Mouse (Mus musculus) G1E (cell line): Measurements from ENCODE around the gene Strn4. TPM values are rescaled to one million over a fixed set of nuclear protein-coding genes. Genes with fewer than 3 reads are reported as not detected.

Source experiments
- ATAC-seq: 2 replicates; pipeline ENCODE4 v1.8.0; 2016; ENCODE audit warnings: mild to moderate bottlenecking; ENCODE audit not compliant: insufficient number of reproducible peaks, poor library complexity, low FRiP score, severe bottlenecking; ENCODE audit errors: extremely low read depth
- DNase-seq: peaks from one replicate; pipeline ENCODE4 v3.0.0; 2012; ENCODE audit warnings: low spot score
- H3K27me3 ChIP-seq: 2 replicates; pipeline ENCODE4 v1.6.1; 2012; ENCODE audit warnings: mild to moderate bottlenecking, low read length, inconsistent platforms; ENCODE audit not compliant: insufficient read depth
- H3K36me3 ChIP-seq: replicated peaks from 2 replicates; pipeline ENCODE3; 2012; ENCODE audit warnings: mild to moderate bottlenecking, inconsistent platforms
- H3K4me1 ChIP-seq: 2 replicates; pipeline ENCODE4 v1.6.1; 2012; ENCODE audit warnings: low read depth, low read length, inconsistent platforms, mixed read lengths; ENCODE audit not compliant: insufficient read depth
- H3K4me3 ChIP-seq: 2 replicates; pipeline ENCODE4 v1.5.1; 2012; ENCODE audit warnings: low read depth, mild to moderate bottlenecking, inconsistent platforms, low read length, moderate library complexity, mixed read lengths
- H3K9me3 ChIP-seq: replicated peaks from 2 replicates; pipeline ENCODE4 v1.6.1; 2012; ENCODE audit warnings: inconsistent platforms
- CTCF ChIP-seq: IDR thresholded peaks from 2 replicates; pipeline ENCODE4 v1.5.1; 2012; ENCODE audit warnings: low read depth, low read length, inconsistent platforms, mixed read lengths
- GATA1 ChIP-seq: IDR thresholded peaks from 2 replicates; pipeline ENCODE4 v1.6.1; 2012; ENCODE audit warnings: borderline replicate concordance, low read length, inconsistent platforms, mixed read lengths
- GATA2 ChIP-seq: IDR thresholded peaks from 2 replicates; pipeline ENCODE4 v1.6.1; 2012; ENCODE audit warnings: low read depth, low read length, inconsistent platforms, borderline replicate concordance
- POLR2AphosphoS5 ChIP-seq: IDR thresholded peaks from 2 replicates; pipeline ENCODE4 v1.6.1; 2012; ENCODE audit warnings: low read depth, low read length, inconsistent platforms; ENCODE audit not compliant: insufficient replicate concordance
- TAL1 ChIP-seq: conservative IDR thresholded peaks from 2 replicates; pipeline ENCODE4 v1.6.1; 2012; ENCODE audit warnings: low read depth, low read length, inconsistent platforms, mixed read lengths
- polyA plus RNA-seq: library from polyadenylated mRNA; stranded (reverse); fragments of >175 nt; gene quantifications from 2 replicates; pipeline ENCODE4 v1.2.3, GENCODE M21; 2012
- total RNA-seq, 2 experiments: library from RNA; stranded (forward) in 1 of 2; stranded (reverse) in 1 of 2; fragments of 200-1000 nt in 1 of 2; fragments of >200 nt in 1 of 2; fragmentation: Nextera tagmentation in 1 of 2; gene quantifications; 2 replicates each; pipeline ENCODE4 v1.2.3; 2014 to 2017

Strn4 gene
- total and polyA plus RNA-seq, 3 experiments: 33.8 to 64.4 (median 40.3) TPM

GRCm38 (mm10) chr7:16825785-16826184, 10.1 kb downstream of the Strn4 start:
- no peaks in the 10 kb centered on the region for H3K27me3 ChIP-seq
- peaks cover 99% of the 10 kb centered on the region for H3K36me3 ChIP-seq
- ATAC-seq: no peak
- H3K4me1 ChIP-seq: peaks cover 42% of the 10 kb centered on the region
- TF ChIP-seq GATA2 (no peak), POLR2AphosphoS5 (no peak), TAL1 (no peak), GATA1 (no peak), CTCF (no peak)
- no peaks in the 10 kb centered on the region for H3K9me3 ChIP-seq
- DNase-seq: no peak
- peak overlapping the region; percentile 7; the same call in 1 of the 2 replicates for H3K4me3 ChIP-seq

GRCm38 (mm10) chr7:16826571-16826970, 10.9 kb downstream of the Strn4 start:
- no peak for ATAC-seq
- no peak for DNase-seq
- H3K4me1 ChIP-seq: peaks cover 35% of the 10 kb centered on the region

GRCm38 (mm10) chr7:16827274-16827673, 11.6 kb downstream of the Strn4 start:
- ATAC-seq (no peak), DNase-seq (no peak)
- no peak overlapping the region for H3K4me3 ChIP-seq
- H3K36me3 ChIP-seq: peaks cover 99% of the 10 kb centered on the region
- H3K27me3 ChIP-seq: no peaks in the 10 kb centered on the region
- TF ChIP-seq GATA2: no peak
- no peak for TF ChIP-seq TAL1
- no peak for TF ChIP-seq POLR2AphosphoS5
- TF ChIP-seq GATA1: no peak
- TF ChIP-seq CTCF: no peak
- H3K4me1 ChIP-seq: peaks cover 31% of the 10 kb centered on the region
- no peaks in the 10 kb centered on the region for H3K9me3 ChIP-seq

More at GRCm38 (mm10) chr7:16826571-16826970, 10.9 kb downstream of the Strn4 start:
- peak overlapping the region; percentile 7; the same call in 1 of the 2 replicates for H3K4me3 ChIP-seq
- peaks cover 99% of the 10 kb centered on the region for H3K36me3 ChIP-seq
- no peaks in the 10 kb centered on the region for H3K9me3 ChIP-seq
- H3K27me3 ChIP-seq: no peaks in the 10 kb centered on the region
- TF ChIP-seq CTCF (no peak), TAL1 (no peak), POLR2AphosphoS5 (no peak), GATA2 (no peak), GATA1 (no peak)

- no peak for ATAC-seq
- Histone ChIP-seq H3K4me1 (peaks cover 21% of the 10 kb centered on the region), H3K9me3 (no peaks in the 10 kb centered on the region), H3K36me3 (peaks cover 98% of the 10 kb centered on the region), H3K4me3 (no peak overlapping the region), H3K27me3 (no peaks in the 10 kb centered on the region)
- TF ChIP-seq POLR2AphosphoS5 (no peak), TAL1 (no peak), GATA1 (no peak), GATA2 (no peak), CTCF (no peak)
- DNase-seq: no peak
These were observed 14.8 kb downstream of the Strn4 start for GRCm38 (mm10) chr7:16830449-16830848.

GRCm38 (mm10) chr7:16837916-16838803, 22.5 kb downstream of the Strn4 start:
- H3K36me3 ChIP-seq: peaks cover 83% of the 10 kb centered on the region
- ATAC-seq (no peak), DNase-seq (no peak)
- H3K9me3 ChIP-seq: no peaks in the 10 kb centered on the region
- H3K4me3 ChIP-seq: no peak overlapping the region
- no peak for TF ChIP-seq GATA2
- TF ChIP-seq CTCF: no peak
- no peak for TF ChIP-seq GATA1
- TF ChIP-seq TAL1: no peak
- TF ChIP-seq POLR2AphosphoS5: no peak
- H3K27me3 ChIP-seq: no peaks in the 10 kb centered on the region
- peaks cover 37% of the 10 kb centered on the region for H3K4me1 ChIP-seq

- peaks cover 45% of the 10 kb centered on the region for H3K4me1 ChIP-seq
- H3K36me3 ChIP-seq: peaks cover 75% of the 10 kb centered on the region
- no peak for DNase-seq
- no peak for ATAC-seq
- H3K27me3 ChIP-seq: no peaks in the 10 kb centered on the region
- TF ChIP-seq POLR2AphosphoS5: no peak
- TF ChIP-seq TAL1: no peak
- TF ChIP-seq GATA1: no peak
- no peak overlapping the region for H3K4me3 ChIP-seq
- H3K9me3 ChIP-seq: no peaks in the 10 kb centered on the region
These were observed 23.2 kb downstream of the Strn4 start for GRCm38 (mm10) chr7:16838804-16839426.
